Mouse (Mus musculus): ENCODE results near the gene Spred2.
A peak's percentile ranks its signal among the peaks of the same experiment; 100 is the strongest.

Spred2 gene

DNA sequence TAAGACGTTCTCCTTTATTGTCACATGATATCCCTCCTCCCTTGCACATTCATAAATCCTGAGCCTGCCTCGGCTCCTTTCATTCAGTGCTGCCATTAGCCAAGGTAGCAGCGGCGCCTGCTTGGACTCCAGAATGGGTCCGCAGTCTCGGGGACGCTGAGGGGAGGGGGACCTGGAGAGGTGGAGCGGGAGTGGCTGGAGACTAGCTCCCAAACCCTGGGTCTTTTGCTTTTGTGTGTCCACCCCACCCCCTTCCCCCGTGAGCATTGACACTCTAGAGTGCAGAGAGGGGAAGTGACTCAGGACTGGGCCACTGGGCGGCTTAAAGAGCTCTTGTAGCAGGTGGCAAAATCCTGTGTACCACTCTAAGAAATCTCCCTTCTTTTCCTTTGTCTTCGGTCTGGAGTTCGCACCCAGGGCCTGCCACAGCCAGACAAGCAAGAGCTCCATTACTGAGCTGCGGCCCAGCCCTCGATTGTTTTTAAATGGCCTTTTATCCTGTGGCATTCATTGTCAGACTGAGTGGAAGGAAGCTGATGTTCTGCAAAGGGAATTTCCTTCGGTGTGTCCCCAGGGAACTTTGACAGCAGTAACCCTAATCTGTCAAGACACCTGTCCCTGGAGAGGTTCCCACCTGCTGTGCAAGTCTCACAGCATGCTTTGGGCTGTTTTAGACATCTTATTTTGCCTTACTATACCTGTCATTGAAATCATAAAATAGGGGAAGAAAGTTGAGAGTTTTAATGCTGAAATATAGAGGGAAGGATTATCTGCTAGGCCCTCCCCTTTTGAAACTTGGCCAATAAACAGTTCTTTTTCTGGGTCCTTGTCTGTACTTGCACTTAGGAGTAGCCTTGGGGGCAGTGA lies 2.0 kb downstream of the Spred2 start:
- peak; percentile 53 for DNase-seq

DNA sequence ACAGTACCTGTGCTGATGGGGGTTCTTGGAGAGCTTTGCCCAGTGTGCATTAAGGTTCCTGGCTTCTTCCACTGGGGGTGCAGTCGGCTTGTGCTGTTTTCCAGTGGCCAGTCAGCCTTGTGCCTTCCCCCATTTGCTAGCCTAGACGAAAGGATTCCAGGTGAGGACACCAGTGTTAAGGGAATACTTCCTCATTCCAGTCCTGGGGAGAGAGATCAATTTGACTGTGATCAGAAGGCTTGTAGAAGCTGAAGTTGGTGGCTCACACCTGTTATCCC lies 2.6 kb downstream of the Spred2 start:
- DNase-seq, result no peak

DNA sequence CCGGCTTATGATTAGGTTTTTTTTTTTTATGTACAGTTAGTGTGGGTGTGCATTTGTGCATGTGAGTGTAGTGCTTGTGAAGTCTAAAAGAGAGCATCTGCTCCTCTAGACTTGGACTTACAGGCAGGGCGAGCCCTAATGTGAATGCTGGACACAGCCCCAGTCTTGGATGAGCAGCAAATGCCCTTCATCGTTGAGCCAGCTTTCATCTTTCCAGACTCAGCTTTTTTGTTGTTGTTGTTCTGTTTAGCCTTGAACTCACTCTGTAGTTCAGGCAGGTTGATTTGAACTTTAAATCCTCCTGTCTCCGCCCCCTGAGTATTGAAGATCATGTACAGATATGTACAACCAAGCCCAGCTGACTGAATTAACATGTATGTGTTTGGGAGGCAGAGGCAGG lies 4.5 kb downstream of the Spred2 start:
- DNase-seq, result no peak

DNA sequence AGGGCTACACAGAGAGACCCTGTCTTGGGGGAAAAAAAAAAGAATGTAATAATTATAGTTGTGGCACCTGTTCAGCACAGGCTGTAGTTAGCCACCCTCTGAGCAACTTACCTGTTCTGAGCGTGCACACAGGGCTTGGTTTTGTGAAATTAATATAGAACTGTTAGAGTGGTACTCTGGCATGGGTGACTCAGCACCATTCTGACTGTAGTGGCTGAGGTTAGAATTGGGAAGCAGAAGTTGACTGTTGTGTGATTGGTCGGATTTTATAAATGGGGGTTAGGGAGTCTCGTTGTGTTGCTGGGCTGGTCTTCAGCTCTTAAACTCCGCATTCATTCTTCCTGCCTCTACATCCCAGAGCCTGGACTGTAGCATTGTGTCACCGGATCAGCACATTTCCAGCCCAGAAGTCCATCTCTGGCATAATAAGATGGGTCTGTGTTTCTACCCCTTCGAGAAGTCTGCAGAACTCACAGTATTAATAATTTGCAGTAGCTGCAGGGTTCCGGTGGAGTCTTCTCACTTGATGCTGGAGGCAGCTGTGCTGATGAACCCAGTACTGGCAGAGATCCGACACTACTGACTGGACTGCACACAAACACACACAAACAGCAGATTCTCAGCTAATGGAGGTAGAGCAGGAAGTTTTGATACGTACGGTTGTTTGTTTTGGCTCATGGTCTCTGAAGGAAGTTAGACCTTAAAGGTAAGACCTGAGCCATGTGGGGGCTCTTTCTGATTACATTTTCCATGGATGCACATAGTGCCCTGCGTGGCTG lies 5.1 kb downstream of the Spred2 start:
- no peak for DNase-seq

DNA sequence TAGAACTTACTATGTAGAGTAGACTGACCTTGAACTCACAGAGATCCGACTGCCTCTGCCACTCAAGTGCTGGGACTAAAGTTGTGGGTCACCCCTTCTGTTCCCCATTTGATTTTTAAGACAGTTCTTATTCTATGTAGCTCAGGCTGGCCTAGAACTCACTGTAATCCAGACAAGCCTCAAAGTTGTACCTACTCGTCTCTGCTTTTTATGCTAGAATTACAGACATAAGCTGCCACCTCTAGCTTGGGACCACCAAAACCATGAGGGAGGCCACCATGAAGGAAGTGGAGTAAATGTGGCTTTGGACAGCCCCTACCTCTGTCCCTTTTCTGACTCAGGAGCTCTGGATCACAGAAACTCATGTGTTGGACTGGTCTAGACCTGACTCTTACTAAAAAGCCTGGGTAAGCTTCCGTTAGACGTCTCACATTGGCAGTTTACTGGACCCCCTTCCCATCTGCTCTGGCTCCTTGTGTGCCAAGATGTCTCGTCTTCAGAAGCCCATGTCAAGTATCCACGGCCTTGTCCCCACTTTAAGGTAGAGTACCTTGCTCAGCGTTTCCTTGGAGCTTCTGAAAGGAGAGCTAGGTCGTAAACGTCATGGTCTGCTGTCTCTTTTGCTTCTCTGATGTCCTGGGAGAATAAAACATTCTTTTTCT lies 7.5 kb downstream of the Spred2 start:
- no peak for DNase-seq

DNA sequence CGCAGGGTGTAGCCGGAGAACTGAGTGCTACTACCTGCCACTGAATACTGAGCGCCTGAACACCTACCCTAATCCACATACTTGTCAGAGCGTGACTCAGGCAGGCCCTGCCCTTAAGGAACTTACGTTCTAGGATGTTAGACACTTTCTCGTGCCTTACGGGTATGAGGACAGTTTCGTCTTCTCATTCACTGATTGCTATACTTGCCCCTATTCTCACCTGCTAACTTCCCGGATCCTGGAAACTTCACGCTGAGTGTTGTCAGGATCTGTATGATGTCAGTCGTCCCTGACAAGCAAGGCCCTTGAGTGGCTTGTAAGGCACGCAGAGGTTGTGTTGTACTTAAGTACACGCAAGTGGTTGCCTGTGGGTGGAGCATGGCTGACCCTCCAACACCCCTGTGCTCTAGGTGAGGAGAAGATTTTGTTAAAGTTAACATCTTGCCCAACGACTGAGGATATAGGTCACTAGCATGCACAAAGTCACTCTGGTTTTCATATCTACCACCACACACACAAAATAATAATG lies 8.9 kb downstream of the Spred2 start:
- no peak for DNase-seq

DNA sequence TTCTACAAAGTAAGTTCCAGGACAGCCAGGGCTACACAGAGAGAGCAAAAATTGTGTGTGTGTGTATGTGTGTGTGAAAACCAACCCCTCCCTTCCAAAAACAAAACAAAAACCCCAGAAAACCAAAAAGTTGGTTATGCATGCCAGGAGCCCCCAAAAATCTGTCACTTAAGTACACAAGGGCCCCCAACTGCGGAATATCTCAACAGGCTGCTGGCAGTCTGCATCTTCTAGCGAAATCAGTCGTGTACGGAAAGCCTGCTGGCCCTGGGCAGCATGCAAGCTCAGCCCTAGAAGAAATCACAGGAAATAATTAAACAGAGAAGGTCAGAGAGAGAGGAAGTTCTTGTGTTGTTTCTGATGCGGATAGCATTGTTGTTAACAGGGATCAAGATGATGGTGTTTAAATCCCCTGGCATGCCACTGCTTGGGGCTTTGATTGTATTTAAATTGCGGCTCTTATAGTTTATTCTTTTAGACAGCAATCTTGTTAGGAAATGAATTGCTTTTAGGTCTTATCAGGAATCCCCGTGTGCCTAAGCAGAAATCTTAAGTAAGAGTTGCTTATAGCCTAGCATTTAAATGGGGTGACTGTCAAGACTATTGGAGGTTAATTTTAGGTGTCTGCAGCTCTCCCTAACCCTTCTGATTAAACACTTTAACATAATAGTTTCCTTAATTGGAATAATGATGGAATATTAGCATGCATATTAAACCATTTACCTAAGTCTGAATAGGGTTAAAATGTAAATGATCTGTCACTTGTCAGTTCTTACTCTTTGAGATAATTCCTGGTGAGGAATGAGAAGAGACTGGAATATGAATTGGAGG lies 11.6 kb downstream of the Spred2 start:
- DNase-seq, result no peak

DNA sequence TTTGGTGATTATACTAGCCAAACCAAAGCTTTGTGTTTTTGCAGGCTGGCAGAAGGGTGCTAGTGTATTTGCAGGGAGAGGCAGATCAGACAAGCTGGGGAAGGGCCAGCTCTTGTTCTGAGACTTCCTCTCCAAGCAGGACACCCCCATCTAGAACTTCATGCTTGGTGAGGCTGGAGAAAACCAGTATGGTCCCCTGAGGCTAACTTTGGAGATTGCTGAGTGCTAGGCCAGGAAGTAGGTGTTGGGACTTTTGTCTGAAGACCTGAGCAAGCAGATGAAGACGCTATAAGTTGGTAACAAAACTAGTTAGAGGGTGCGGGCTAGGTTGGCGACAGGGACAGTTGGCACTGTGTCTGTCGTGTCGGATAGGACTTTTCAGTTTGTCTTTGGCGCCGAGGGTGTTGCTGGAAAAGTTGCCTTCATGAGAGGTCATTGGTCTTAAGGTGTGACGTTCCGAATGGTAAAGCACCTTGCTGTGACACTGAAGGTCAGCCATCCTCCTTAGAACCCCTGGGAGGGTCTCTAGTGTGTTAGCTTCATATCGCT lies 14.4 kb downstream of the Spred2 start:
- no peak for DNase-seq

DNA sequence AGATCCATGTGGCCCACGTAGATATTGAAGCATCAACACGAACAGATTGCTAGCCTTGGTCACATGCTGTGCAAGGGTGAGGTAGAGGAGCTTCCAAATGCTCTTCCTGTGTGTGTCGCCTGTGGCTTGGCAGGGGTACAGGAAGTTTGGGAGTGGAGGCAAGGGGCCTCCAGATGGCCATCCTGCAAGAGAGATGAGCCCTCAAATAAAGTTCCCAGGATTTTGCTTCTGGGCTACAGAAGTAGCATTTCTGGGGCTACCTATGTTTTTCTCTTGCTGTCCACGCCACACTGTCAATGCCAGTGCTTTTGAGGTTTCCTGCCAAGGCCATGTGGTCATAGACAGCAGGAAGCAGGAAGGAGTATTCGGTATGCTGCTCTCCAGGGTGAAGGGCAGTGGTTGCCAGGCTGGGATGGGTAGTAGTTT lies 15.1 kb downstream of the Spred2 start:
- DNase-seq, result no peak

DNA sequence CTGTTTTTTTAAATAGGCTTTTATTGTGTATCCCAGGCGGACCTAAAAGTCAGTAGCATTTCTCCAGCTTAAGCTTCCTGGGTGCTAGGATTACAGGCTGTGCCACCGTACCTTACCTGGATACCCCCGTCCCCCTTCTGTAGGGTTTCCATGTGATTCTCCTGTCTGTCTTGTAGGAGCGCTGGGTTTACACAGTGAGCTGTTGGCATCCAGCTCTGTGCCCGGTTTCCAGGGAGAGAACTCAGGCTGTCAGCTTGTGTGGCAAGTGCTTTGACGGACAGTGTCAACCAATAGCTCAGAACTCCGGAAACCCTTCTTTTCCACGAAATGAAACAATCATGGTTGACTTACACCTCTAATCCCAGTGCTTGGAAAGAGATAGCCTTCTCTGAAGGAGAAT lies 15.7 kb downstream of the Spred2 start:
- no peak for DNase-seq

DNA sequence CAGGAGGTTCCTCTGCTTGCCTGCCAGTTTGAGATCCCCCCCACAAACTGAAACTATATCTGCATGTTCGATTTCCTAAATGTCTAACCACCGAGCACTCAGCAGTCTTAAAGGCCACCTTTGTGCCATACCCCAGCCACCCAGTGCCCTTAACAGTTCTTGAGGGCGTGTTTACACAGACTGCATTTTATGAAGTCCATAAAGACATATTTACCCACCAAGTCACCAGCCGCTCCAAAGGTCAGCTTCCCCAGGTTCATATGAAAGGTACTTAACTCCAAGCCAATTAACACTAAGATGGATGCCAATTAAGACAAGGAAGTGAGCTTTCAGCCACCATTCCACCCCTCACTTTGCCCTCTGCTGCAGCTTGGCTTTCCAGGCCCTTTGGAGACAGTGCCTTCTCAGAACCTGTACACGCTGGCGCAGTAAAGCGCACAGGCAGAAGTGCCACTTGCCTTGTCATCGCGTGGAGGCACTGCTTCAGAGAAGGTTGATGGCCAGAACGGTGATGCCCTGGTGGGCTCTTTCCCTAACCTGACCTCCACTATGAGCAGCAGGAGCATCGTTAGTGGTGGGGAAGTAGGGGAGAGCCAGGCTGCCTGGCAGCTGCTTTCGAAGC lies 17.1 kb downstream of the Spred2 start:
- no peak for DNase-seq

DNA sequence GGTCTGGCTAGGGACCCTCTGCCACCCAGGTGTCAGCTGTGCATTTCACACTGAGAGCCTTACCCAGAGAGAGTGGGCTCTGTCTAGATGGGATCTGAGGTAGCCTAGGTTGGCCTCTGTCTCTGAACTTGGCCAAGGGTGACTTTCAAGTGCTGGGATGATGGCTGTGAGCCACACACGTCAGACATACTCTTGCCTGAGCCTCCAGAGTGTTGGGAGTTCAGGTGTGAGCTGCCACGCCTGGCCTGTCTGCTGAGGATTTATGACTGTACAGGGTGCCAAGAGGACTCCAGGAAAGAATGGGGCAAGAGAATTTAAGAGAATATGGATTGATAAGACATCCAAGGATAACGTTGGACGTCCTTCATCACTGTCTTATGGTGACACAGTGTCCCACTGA lies 17.8 kb downstream of the Spred2 start:
- DNase-seq, result no peak

DNA sequence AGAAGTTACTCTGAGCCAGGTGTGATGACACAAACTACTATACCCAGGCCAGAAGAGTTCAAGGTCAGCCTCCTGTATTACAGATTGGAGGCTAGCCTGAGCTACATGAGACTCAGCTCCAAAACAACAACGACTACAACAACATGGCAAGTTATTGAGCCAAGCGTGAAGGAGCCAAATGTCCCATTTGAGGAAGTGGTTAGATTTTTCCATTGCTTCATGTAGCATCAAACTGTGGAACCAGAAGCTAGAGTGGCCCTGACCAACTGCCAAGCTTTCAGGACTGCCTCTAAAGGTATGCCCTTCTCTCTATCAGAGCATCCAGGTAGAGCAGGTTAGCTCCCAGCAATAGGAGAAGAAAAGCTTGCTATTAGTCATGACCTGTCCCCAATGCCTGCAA lies 19.6 kb downstream of the Spred2 start:
- no peak for DNase-seq

DNA sequence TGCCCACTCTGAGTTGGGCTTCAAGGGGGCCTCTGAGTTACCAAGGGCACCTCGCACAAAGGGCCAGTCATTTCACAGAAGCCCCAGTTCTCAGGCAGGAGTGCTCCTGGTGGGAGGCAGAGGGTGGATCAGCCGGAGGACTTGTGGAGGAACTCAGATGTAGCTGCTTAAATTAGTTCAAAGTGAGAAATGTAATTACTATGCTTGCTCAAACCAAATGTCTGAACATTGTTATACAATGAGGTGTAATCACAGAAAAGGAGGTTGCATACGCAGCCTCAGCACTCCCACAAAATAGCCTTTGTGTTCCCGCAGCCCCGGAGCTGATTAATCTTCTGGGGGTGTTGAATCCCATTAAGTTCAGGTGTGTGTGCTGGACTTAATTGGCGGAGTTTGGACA lies 20.5 kb downstream of the Spred2 start:
- no peak for DNase-seq

DNA sequence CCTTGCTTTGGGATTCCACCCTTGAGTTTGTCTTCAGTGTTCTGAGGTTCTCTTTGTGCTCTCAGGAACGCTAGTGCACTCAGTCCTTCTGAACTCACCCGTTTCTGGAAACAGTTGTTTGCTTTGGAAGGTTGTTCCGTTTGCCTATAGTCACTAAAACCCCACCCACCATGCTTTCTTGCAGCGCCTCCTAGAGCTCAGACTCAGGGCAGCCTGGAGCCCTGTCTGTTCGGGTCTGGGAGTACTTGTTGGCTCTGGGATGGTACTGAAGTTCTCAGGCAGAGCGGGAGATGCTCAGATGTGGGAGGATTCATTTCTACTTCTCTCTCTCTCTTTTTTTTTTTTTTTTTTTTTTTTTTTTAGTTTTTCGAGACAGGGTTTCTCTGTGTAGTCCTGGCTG lies 22.5 kb downstream of the Spred2 start:
- no peak for DNase-seq

DNA sequence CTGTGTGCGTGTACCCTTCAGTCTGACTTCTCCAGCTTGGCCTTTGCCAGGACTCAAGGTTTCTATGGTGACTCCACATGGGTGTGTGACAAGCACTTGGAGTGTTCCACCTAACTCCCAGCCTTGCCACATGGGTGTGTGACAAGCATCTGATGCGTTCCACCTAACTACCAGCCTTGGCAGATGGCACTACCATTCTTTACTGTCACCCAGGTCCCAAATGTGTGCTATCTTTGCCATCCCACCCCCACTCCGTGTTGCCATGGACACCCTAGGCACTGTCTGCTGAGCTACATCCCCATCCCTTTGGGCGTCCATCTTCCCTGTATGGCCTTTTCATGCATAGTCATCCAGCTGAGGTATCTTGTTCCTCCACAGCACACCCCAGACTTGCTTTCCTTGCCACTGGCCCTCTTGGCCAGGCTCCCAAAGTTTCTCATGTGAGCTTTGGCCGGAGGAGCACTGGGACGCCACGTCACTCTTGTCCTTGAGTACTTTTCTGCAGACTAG lies 23.5 kb downstream of the Spred2 start:
- peak; percentile 60 for DNase-seq

DNA sequence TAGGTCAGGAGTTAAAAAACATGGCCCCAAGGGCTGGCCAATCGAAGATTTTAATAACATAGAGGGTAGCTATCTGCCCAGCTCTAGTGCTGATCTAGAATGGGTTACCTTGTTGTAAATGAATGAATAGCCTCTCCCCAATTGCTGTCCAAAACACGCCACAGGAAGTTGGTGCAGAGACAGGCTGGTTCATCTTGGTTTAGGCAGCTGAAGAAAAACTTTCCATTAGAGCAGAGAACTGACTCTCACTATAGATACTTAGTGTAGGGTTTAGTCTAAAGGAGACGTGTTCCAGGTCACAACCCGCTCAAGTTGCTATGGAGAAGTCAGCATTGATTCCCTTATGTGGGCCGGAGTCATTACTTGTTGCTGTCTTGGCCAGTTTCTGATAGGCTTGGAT lies 25.6 kb downstream of the Spred2 start:
- no peak for DNase-seq

DNA sequence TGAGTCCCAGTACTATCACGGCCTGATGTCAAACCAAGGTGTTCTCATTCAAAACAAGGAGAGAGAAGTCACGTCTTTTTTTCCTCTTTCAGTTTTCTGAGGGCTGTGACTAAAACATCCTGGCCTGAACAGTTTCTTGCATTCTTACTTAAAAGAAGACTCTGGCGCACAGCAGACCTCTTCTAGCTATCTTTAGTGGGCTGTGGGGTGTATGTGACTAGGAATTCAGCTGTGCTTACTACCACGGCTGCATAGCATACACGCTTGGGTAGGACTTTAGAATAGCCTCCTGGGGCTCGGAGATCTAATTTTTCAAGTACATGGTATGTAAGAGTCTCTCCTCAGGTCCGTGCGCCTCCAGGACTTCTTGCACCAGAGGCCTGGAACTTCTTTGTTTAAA lies 26.0 kb downstream of the Spred2 start:
- DNase-seq, result no peak

DNA sequence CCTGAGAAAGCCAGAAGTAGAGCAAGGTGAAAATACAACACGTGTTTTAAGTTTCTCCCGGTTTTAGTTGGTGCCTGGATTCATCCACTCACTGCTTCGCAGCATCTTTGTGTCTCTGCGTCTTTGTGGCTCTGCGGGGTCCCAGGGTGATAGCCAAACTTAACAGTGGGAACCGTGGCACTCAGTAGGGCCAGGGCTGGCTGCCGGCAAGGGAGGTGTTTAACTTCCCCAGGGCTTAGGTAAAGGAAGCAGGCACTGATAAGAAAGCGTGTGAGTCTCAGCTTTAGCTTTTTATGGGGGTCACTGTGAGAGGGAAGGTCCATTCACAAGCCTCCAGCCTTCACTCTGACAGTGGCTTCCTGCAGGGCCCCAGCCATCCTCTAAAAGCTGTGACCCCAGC lies 28.8 kb downstream of the Spred2 start:
- DNase-seq, result no peak

DNA sequence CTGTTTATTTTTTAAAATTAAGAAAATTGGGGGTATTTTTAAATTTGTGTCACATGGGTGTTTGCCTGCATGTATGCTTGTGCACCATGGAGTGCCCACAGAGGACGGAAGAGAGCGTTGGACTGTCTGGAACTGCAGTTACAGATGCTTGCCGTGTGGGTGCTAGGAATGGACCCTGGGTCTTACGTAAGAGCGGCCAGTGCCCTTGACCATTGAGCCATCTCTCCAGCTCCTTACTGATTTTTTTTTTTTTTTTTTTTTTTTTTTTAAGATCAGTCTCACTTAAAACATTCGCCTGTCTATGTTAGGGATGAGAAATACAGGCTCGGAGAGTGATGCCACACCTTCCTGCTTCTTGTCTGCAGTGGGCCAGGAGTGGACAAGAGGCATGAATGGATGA lies 29.7 kb downstream of the Spred2 start:
- no peak for DNase-seq

DNA sequence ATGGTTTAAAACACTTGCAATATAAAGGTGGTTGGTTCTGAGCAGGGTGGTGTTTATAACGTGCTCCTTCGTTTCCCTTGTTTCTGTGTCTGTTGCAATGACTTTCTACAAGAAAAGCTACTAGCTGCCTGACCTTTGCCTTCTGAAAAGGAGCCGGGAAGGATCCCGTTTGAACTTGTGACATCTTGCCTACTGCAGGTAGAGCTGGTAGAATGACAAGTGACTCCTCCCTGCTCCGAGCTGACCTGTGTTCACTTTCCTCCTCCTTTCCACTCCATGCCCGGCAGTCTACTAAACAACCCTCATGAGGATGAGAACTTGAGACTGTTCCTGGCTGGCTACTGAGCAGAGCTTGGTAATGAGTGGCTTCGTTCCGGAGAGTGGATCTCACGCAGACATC lies 30.9 kb downstream of the Spred2 start:
- peak; percentile 50 for DNase-seq

DNA sequence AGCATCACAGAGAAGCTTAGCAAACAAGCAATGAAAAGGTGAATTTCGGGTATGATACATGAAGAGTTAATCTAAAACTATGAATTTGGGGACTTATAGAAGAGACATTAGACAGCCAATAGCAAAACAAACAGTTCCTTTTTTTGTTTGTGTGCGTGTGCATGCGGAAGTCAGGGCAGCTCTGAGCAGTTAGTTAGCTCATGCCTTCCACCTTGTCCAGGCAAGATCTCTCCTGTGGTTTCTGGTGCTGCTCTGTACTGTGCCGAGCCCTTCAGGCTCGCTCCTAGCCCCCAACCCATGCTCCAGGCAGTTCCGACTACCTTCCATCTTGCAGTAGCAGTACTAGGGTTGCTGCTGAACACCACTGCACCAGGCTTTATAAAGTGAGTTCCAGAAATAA lies 31.5 kb downstream of the Spred2 start:
- DNase-seq, result no peak

Measured in kidney, adult 11 months (tissue).